ENCODE assay signal across 22 mouse cellular contexts in genomic region chr19:36782591-36782990, GRCm38 (mm10). TPM values are rescaled to one million over a fixed set of nuclear protein-coding genes. Genes with fewer than 3 reads are reported as not detected.
DNase-seq lines count a peak whose midpoint lies in the region; ATAC-seq and TF ChIP-seq lines count a peak whose summit lies in the region.
"Had no signal": no experiment of that assay in that cellular context is flagged by ENCODE, and none has a peak within 500 bp of the region (broad histone marks: within the 10 kb centered on the region; RNA-seq: fewer than 3 reads in every experiment).

No protein-coding gene starts in this region.

- ATAC-seq in hindbrain, postnatal 0 days = peak; percentile 49; the same call in 1 of the 2 replicates
- ATAC-seq in hindbrain, embryonic 13.5 days (ENCODE audit: low FRiP score) = no peak
- 0 out of 2 replicates have a peak, but pooled peaks have one; percentile 23 for ATAC-seq in lung, embryonic 16.5 days (ENCODE audit: low read depth)
- ATAC-seq: activated CD4-positive, CD25-positive, alpha-beta regulatory T cell, adult 4 months; forebrain, embryonic 14.5 days had no signal

- intact Hi-C loops in heart, postnatal 10 days (cut with DNase I) = no loop called here

- no peak overlapping the region for H3K4me3 ChIP-seq in hindbrain, postnatal 0 days (ENCODE audit: low read length)
- H3K4me3 ChIP-seq in hindbrain, embryonic 13.5 days = no peak overlapping the region
- H3K4me3 ChIP-seq in lung, embryonic 16.5 days (ENCODE audit: low read length) = no peak overlapping the region
- H3K4me3 ChIP-seq: embryonic facial prominence, embryonic 15.5 days; erythroblast, embryonic 14.5 days; forebrain, embryonic 10.5 days; heart, embryonic 10.5 days; hindbrain, embryonic 15.5 days had no signal

- TF ChIP-seq CTCF in hindbrain, postnatal 0 days (IDR thresholded peaks at IDR 0.05; ENCODE audit: low read depth) = no peak

- 44% methylated on average over 3 of the region's 3 CpGs for WGBS in hindbrain, postnatal 0 days
- 67% methylated on average over 3 of the region's 3 CpGs for WGBS in hindbrain, embryonic 13.5 days
- 59% methylated on average over 3 of the region's 3 CpGs for WGBS in lung, embryonic 16.5 days

- no peaks in the 10 kb centered on the region for H3K4me1 ChIP-seq in hindbrain, postnatal 0 days (ENCODE audit: insufficient read depth, low read length)
- H3K4me1 ChIP-seq in hindbrain, embryonic 13.5 days (replicated peaks) = no peaks in the 10 kb centered on the region
- no peaks in the 10 kb centered on the region for H3K4me1 ChIP-seq in lung, embryonic 16.5 days (replicated peaks; ENCODE audit: control insufficient read depth, insufficient read depth, low read length)
- H3K4me1 ChIP-seq: embryonic facial prominence, embryonic 15.5 days; forebrain, embryonic 10.5 days; heart, embryonic 10.5 days; hindbrain, embryonic 15.5 days had no signal

- no peaks in the 10 kb centered on the region for H3K36me3 ChIP-seq in hindbrain, postnatal 0 days (ENCODE audit: insufficient read depth, low read length)
- no peaks in the 10 kb centered on the region for H3K36me3 ChIP-seq in hindbrain, embryonic 13.5 days
- no peaks in the 10 kb centered on the region for H3K36me3 ChIP-seq in lung, embryonic 16.5 days (ENCODE audit: control insufficient read depth, insufficient read depth, low read length)
- H3K36me3 ChIP-seq: embryonic facial prominence, embryonic 15.5 days; forebrain, embryonic 10.5 days; heart, embryonic 10.5 days; hindbrain, embryonic 15.5 days had no signal

- H3K27me3 ChIP-seq in hindbrain, postnatal 0 days (ENCODE audit: insufficient read depth, low read length) = no peaks in the 10 kb centered on the region
- H3K27me3 ChIP-seq in hindbrain, embryonic 13.5 days = no peaks in the 10 kb centered on the region
- H3K27me3 ChIP-seq in lung, embryonic 16.5 days (ENCODE audit: control insufficient read depth, insufficient read depth, low read depth, low read length) = no peaks in the 10 kb centered on the region
- H3K27me3 ChIP-seq: CH12.LX; embryonic facial prominence, embryonic 15.5 days; hindbrain, embryonic 15.5 days had no signal

- H3K27ac ChIP-seq in hindbrain, postnatal 0 days = no peak overlapping the region
- no peak overlapping the region for H3K27ac ChIP-seq in hindbrain, embryonic 13.5 days
- no peak overlapping the region for H3K27ac ChIP-seq in lung, embryonic 16.5 days (ENCODE audit: low read length)
- H3K27ac ChIP-seq: embryonic facial prominence, embryonic 15.5 days; forebrain, embryonic 10.5 days; heart, embryonic 10.5 days; hindbrain, embryonic 15.5 days had no signal

- peak; percentile 9 for DNase-seq in hindbrain, postnatal 0 days (ENCODE audit: low spot score)
- no peak for DNase-seq in lung, postnatal 25 days (ENCODE audit: low spot score)
- DNase-seq in 3T3-L1 (ENCODE audit: low read depth, low spot score) (peak; percentile 81), NIH3T3 (ENCODE audit: low read depth) (peak; percentile 74)
- DNase-seq in gastrocnemius, adult 8-10 months (ENCODE audit: low spot score in 2 of 2) = no peak
- DNase-seq in heart, postnatal 10 days = no peak
- DNase-seq: adrenal gland, postnatal 14 days; cerebellum, adult 2 months; gastrocnemius, postnatal 10 days; heart, adult 18-20 months; heart, postnatal 14 days had no signal

- no peak overlapping the region for H3K4me2 ChIP-seq in hindbrain, postnatal 0 days (ENCODE audit: low read depth, low read length)
- H3K4me2 ChIP-seq in hindbrain, embryonic 13.5 days = no peak overlapping the region
- H3K4me2 ChIP-seq in lung, embryonic 16.5 days (ENCODE audit: low read depth, low read length) = no peak overlapping the region
- H3K4me2 ChIP-seq: embryonic facial prominence, embryonic 15.5 days; hindbrain, embryonic 15.5 days had no signal

- H3K9ac ChIP-seq in hindbrain, postnatal 0 days (replicated peaks; ENCODE audit: low read length) = no peak overlapping the region
- H3K9ac ChIP-seq in hindbrain, embryonic 13.5 days = no peak overlapping the region
- H3K9ac ChIP-seq in lung, embryonic 16.5 days (ENCODE audit: low read length) = no peak overlapping the region
- H3K9ac ChIP-seq: embryonic facial prominence, embryonic 15.5 days; hindbrain, embryonic 15.5 days had no signal

- H3K9me3 ChIP-seq in hindbrain, postnatal 0 days (ENCODE audit: low read length) = no peaks in the 10 kb centered on the region
- H3K9me3 ChIP-seq in hindbrain, embryonic 13.5 days = no peaks in the 10 kb centered on the region
- H3K9me3 ChIP-seq in lung, embryonic 16.5 days (ENCODE audit: control insufficient read depth, low read length) = no peaks in the 10 kb centered on the region
- H3K9me3 ChIP-seq: embryonic facial prominence, embryonic 15.5 days; forebrain, embryonic 10.5 days; heart, embryonic 10.5 days; hindbrain, embryonic 15.5 days had no signal

RNA-seq across cellular contexts. Expression of gene Ppp1r3c, which starts 46.1 kb away (rescaled TPM):
- total RNA-seq in hindbrain, postnatal 0 days (2014; rRNA removed) = 27.2 and 33.6 TPM in 2 replicates
- polyA plus RNA-seq in hindbrain, postnatal 0 days (2015; fragmentation: Nextera tagmentation; extraction: Ambion mirVana) = 12.9 and 14.8 TPM in 2 replicates
- 16.1 and 17.0 TPM in 2 replicates for polyA plus RNA-seq in hindbrain, embryonic 13.5 days (2015; fragmentation: Nextera tagmentation; extraction: Ambion mirVana)
- polyA plus RNA-seq in lung, embryonic 16.5 days (2015; fragmentation: Nextera tagmentation; extraction: Ambion mirVana) = 97.2 and 105 TPM in 2 replicates
- total RNA-seq in gastrocnemius, adult 8-10 months (2022) = 100 to 1,000 TPM; 231 to 631 (median 418) TPM
- total RNA-seq in heart, postnatal 10 days (2021) = 10 to 100 TPM; 72.2 to 86.1 TPM
- total RNA-seq: CH12.LX; hematopoietic stem cell, adult 5-6 weeks had no signal
- polyA plus RNA-seq: activated CD4-positive, CD25-positive, alpha-beta regulatory T cell, adult 4 months; erythroblast, embryonic 14.5 days had no signal

RNA-seq across cellular contexts. Expression of gene Tnks2, which starts 51.4 kb away (rescaled TPM):
- total RNA-seq in hindbrain, postnatal 0 days (2014; rRNA removed) = 128 and 138 TPM in 2 replicates
- polyA plus RNA-seq in hindbrain, postnatal 0 days (2015; fragmentation: Nextera tagmentation; extraction: Ambion mirVana) = 26.1 and 28.7 TPM in 2 replicates
- polyA plus RNA-seq in hindbrain, embryonic 13.5 days (2015; fragmentation: Nextera tagmentation; extraction: Ambion mirVana) = 52.4 and 54.9 TPM in 2 replicates
- 24.3 and 31.5 TPM in 2 replicates for polyA plus RNA-seq in lung, embryonic 16.5 days (2015; fragmentation: Nextera tagmentation; extraction: Ambion mirVana)
- total RNA-seq in gastrocnemius, adult 8-10 months (2022) = 100 to 1,000 TPM; 100 to 133 (median 108) TPM
- 100 to 1,000 TPM in 1 of 2 experiments, 10 to 100 TPM in 1; 97.2 to 108 TPM for total RNA-seq in heart, postnatal 10 days (2021)

Comparison
In these comparisons a context has a peak if more than half of its experiments do, and no peak if none do; other contexts are left out.
1. DNase-seq: peak in hindbrain, postnatal 0 days (single experiment), 3T3-L1 (single experiment) and NIH3T3 (single experiment); none in lung, postnatal 25 days (single experiment), gastrocnemius, adult 8-10 months (0 of 2) and heart, postnatal 10 days (0 of 2).